Mouse (Mus musculus) ovary, postnatal 36 days (tissue): ENCODE data around the gene Pum1.
"Not testable (repeated sequence)": the region's sequence is repeated elsewhere in the genome, so short reads cannot be mapped to it uniquely, and the experiment has no call there.

Source experiments
- DNase-seq: peaks from one replicate; pipeline ENCODE4 v3.0.0; 2022; ENCODE audit warnings: low spot score, mixed read lengths

Pum1 gene

DNA sequence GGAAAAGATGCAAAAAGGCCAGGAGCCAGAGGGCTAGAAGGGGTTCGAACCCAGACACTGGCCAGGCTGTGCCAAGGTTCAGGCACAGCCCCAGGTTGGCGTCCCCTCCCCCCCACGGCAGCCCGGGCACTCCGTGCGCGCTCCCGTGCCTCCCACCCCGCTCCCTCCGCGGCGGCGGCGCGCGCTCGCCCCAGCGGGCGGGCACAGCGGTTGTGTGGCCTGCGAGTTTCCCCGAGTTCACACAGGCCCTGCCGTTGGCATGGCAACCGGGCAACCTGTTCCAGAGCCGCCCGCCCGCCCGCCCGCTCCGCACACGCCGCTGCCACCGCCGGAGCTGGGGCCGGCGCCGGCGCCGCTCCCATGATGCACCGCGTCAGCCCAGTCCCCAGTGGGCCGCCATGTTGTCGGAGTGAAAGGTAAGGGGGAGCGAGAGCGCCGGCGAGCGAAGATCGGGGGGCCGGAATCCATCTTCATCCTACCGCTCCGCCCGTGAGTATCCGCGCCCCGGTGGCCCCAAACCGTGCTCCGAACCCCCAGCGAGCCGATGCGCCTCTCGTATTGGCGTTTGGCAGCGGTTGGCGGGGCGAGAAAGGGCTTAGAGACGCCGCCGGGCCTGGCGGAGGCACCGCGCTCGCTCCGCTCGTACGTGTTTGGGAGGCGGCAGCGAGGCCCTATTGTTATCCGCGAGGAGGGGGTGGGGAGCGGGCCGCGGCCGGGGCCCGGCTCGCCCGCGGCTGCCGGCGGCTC, at the start of gene Pum1:
Gene Pum1, plus strand, starts transcription at position 343 of the 747 bp plus-strand sequence.
- DNase-seq, result peak; percentile 91

GRCm38 (mm10) chr4:130629391-130629790, 33.7 kb upstream of the Pum1 start:
- DNase-seq, result peak; percentile 35

DNA sequence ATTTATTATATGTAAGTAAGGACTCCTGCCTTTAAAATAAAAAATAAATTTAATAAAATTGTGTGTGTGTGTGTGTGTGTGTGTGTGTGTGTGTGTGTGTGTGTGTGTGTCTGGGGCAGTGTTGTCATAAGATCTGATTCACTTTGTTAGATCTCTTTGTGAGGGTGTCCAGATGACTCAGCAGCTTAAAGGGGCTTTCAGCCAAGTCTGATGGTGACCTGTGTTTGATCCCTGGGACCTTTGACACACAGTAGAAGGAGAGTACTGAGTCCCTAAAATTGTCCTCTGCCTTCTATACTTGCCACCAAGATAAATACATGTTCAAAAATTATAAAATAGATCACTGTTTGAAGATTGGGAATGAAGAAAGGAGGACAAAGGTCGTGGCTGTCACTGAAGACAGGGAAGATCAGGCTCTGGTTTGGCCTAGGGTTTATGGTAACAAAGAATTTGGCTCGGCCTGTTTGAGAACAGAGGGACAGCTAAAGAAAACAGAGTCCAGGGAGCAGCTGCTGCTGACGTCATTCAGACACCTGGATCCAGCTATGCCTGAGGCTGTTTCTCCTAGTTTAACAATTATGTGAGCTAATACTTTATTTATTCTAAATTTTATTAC, 32.8 kb upstream of the Pum1 start:
- no peak for DNase-seq

DNA sequence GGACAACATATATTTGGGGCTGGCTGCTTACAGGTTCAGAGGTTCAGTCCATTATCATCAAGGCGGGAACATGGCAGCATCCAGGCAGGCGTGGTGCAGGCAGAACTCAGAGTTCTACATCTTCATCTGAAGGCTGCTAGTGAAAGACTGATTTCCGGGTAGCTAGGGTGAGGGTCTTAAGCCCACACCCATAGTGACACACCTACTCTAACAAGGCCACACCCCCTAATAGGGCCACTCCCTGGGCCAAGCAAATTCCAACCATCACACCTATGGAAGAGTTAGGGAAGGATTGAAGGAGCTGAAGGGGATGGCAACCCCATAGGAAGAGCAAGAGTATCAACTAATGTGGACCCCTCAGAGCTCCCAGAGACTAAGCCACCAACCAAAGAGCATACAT, 28.0 kb upstream of the Pum1 start:
- DNase-seq, result not testable (repeated sequence)

DNA sequence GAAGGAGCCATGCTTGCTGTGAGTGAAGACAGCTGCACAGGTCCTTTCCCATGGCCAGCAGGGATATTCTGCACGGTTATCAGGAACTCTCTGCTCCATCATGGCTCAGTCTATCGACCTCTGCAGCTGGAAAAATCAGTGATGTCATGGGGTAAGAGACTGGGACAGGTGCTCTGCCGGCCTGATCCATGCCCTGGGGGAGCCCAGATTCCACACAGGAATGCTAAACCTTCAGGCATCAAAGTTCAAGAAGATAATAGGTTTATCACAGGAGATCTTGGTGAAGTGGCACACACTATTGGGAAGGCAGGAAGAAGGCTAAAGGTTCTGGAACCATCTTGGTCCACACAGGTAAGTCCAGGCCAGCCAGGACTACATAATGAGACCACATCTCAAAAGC, 26.4 kb upstream of the Pum1 start:
- DNase-seq, result no peak

- no peak for DNase-seq
These were observed 25.4 kb upstream of the Pum1 start for GRCm38 (mm10) chr4:130637488-130638422.

GRCm38 (mm10) chr4:130640031-130640717, 22.9 kb upstream of the Pum1 start:
- DNase-seq, result peak; percentile 29

DNA sequence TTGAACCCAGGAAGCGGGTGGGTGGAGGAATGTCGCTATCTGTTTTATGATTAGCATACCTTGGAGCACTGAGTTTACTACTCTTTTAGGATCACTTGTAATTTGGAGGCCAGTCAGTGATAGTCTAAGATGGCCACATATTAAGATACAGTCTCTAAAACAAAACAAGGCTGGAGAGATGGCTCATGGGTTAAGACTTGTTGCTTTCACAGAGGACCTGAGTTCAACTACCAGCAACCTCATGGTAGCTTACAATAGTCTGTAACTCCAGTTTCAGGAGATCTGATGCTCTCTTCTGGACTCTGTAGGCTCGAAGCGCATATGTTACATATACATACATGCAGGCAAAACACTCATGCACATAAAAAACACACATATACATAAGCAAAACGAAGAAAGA, 20.7 kb upstream of the Pum1 start:
- DNase-seq, result no peak

DNA sequence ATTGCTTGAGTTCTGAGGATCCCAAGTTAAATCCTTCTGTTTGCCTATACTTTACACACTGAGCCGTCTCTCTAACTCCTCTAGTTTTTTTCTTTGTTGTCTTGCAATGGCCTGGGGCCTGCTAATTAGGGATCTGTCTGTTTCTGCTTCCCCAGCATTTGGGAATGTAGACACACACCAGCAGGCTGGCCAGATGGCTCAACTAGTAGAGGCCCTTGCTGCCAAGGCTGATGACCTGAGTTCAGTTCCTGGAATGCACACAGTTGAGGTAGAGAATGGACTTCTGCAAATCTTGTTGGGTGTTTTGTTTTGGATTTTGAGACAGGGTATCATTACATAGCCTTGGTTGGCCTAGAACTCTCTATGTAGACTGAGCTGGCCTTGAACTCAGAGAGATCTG, 17.7 kb upstream of the Pum1 start:
- DNase-seq, result no peak

DNA sequence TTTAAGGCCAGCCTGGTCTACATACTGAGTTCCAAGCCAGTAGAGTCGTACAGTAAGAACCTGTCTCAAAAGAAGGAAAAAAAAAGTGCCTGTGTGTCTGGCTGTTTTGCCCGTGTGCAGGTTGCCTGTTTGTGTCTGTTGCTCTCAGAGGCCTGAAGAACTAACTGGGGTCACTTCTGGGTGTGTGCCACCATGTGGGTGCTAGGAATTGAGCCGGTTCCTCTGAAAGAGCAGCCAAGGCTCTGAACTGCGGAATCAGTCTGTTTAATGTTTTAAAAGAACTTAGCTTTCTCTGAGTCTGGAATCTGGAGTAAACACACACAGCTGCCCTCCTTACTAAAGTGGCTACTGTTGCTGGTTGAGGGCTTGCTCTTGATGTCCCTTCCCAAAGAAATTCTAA, 11.8 kb upstream of the Pum1 start:
- no peak for DNase-seq

- no peak for DNase-seq
These were observed 10.6 kb upstream of the Pum1 start for GRCm38 (mm10) chr4:130652546-130652945.

GRCm38 (mm10) chr4:130657820-130658565, 5.1 kb upstream of the Pum1 start:
- no peak for DNase-seq

DNA sequence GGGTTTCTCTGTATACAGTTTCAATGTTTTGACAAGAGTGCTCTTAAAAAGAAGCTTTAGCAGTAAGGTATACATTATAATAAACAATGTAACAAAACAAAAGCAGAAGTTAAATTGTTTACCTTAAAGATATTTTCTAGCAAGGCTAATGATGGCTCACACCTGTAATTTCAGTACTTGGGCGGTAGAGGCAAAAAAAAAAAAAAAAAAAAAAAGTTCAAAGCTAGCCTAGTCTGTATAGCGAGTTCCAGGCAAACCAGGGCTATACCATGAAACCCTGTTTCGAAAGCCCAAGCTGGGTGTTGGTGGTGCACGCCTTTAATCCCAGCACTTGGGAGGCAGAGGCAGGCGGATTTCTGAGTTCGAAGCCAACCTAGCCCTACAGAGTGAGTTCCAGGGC, 3.7 kb upstream of the Pum1 start:
- no peak for DNase-seq

DNA sequence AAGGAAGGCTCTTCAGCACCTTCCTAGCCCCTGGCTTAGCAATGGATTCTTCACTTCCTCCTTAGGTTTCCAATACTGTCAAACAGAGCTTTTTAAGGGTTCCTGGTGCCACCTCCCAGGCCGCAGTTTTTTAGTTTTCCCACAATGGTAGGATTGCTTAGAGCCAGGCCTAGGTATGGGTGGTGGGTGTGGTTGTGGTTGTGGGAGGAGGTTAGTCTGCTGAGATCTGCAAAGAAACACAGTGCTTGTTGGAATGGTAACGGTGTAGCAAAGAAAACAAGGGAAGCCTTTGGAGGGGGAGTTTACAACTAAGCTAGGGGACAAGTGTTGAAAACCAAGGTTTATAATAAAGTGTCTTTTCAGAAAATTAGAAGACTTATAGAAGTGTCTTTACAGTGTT, 3.0 kb upstream of the Pum1 start:
- DNase-seq, result no peak

DNA sequence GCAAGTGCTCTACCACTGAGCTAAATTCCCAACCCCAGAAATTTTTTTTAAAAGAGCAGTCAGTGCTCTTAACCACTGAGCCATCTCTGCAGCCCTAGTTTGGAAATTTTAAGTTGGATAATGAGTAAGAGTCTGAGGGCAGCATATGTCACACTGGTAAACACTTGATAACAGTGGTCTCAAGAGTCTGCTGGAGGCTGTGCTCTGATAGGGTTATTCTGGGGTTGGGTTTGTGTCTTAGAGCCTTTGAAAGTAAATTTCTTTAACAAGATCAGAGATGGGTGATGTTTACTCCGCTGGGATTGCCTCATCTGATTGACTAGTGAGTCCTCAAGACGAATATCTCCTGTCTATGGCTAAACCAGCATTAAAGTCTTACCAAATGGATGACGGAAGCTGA, 2.0 kb upstream of the Pum1 start:
- DNase-seq, result no peak

DNA sequence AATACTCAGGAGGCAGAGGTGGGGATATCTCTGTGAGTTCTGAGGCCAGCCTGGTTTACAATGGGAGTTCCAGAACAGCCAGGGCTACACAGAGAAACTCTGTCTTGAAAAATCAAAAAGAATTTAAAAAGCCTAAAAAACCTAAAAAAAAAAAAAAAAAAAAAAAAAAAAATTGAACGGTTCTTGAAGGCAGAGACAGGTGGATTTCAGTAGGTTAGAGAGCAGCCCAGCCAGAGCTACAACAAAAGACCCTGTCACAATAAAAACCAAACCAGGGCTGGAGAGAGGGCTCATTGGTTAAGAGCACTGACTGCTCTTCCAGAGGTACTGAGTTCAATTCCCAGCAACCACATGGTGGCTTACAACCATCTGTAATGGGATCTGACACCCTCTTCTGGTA, 816 bp upstream of the Pum1 start:
- not testable (repeated sequence) for DNase-seq

GRCm38 (mm10) chr4:130663810-130664401, 785 bp downstream of the Pum1 start:
- DNase-seq, result peak; percentile 52

DNA sequence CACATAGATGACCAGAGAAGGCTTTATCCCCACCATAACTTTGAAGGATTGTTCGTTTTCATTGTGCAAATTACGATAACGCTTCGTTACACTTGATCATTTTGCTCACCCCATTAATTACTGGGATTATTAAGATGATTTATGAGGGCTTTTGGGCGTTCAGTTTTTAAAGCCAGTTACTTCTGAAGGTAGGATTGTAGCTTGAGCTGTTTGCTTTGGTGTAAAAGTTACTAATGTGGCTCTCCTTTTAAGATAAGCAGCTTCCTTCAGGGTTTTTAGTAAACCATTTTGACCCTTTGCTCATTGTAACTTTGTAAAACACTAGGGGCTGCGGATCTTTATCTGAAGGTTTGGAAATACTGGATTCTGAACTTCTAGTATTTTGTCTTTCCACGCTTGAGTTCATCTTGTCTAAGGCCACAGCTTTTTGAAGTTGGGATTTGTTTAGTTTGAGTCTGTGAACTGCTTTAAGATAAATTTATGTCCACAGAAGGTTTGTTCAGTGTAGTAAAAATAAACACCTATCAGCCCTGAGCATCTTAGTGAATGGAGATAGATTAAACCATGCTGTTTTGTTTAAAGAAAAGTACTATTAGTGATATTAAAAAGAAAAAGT, 1.4 kb downstream of the Pum1 start:
- no peak for DNase-seq

- DNase-seq, result no peak
These were observed 2.1 kb downstream of the Pum1 start for GRCm38 (mm10) chr4:130665176-130665575.

DNA sequence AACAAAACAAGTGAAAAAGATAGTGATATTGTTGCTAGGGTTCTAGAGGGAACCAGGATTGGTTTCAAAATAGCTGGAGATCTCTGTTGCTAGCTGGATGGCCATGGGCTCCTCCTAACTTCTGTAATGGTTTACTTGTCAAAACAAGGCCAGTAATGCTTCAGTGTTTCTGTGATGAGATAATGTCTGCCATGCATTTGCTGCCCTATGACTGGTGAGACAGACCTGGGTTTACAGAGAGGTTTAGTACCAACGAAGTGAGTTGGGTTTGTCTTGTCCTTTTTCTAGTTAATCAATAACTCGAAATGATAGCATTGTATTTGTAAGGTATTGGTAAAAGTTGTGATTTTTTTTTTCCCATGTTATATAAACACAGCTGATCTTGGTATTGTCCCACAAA, 4.6 kb downstream of the Pum1 start:
- no peak for DNase-seq

DNA sequence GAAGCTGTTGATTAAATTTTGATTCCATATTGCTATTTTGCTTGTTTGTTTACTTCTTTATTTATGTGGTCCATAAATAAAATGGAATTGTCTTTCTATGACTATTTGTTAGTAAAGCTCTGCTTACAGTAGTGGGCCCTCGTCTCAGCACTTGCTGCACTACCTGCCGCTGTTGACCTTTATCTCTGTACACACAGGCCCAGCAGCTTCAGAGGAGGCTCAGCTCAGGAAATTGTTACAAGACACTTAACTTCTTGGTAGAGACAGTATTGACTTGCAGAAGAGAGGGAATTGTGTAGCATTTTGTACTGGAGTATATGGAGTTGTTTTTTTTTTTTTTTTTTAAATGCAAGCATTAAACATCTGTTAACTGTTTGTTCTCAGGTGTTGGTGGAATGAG, 5.4 kb downstream of the Pum1 start:
- DNase-seq, result no peak
